Mouse (Mus musculus) NIH3T3 (cell line): ENCODE results near the gene Rad1.
A peak's percentile ranks its signal among the peaks of the same experiment; 100 is the strongest.
"Not testable (repeated sequence)": the region's sequence is repeated elsewhere in the genome, so short reads cannot be mapped to it uniquely, and the experiment has no call there.

Experiments used
- DNase-seq: peaks from one replicate; pipeline ENCODE4 v3.0.0-alpha.2; 2012; ENCODE audit warnings: low read depth

The Rad1 gene

DNA sequence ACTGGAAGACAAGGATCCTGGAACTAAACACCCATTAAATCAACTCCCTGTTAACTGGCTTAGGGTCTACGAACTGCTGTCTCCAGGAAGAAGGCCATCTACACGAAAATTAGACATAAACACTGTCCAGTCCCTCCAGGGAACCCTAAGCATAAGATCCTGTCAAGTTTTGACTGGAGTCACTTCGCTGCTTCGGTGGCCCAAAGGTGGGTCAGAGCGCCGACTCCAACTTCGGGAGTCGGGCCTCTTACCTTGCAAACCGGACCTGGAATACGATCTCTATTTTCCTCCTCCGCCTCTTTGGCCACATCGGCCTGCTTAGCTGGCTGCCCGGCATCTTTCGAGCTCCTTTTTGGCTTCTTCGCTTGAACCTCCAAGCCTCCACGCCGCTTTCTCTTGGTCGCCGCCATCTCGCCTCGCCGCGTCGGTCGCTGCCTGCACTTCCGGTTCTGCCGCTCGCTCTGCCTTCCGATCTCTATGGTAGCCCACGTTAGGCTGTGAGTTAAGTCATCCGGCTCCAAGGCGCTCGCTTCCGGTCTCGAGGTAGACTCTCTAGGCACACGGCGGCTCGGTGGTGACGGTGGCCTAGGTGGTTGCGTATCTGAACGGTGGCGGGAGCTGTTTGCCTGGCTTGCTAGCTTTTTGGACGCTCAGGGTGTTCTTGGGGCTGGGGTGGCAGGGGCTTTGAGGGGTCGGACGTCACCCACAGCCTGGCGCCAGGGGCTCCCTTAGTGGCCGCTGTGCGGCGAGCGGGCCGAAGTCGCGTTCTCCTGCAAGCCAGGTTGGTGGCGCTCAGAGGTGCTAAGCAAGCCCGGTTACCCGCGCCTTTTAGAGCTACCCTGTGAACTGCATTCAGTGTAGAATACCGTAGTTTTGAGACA, at the start of gene Rad1, which contains the start of gene Brix1:
Gene Rad1 (plus strand): TSS at position 535 of the 881 bp plus-strand sequence.
Gene Brix1 (minus strand): TSS at position 464 of the 881 bp plus-strand sequence.
- peak; percentile 97 for DNase-seq

DNA sequence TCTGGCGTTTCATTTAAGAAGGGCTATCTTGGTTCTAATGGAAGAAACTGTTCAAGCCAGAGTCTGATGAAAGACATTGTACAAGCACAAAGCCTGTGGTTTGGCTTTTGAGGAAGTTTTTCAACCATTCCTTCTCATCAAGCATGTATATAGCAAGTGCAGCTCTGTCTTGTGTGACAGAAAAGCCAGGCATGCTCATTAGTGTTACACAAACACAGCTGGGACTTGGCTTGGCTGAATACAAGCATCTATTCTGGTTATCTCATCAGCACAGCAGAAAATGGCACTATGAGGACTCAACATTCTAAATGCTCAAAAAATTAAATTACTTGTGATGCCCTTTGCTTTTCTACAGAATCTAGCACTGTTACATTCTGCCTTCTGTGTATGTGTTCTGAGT, 48.9 kb upstream of the Rad1 start:
- DNase-seq, result no peak

GRCm38 (mm10) chr15:10439963-10440362, 45.9 kb upstream of the Rad1 start:
- DNase-seq, result peak; percentile 45

- no peak for DNase-seq
Measured at GRCm38 (mm10) chr15:10441493-10441892, 44.3 kb upstream of the Rad1 start.

- DNase-seq, result peak; percentile 27
Measured at GRCm38 (mm10) chr15:10442275-10442674, 43.5 kb upstream of the Rad1 start.

GRCm38 (mm10) chr15:10447102-10447501, 38.7 kb upstream of the Rad1 start:
- no peak for DNase-seq

DNA sequence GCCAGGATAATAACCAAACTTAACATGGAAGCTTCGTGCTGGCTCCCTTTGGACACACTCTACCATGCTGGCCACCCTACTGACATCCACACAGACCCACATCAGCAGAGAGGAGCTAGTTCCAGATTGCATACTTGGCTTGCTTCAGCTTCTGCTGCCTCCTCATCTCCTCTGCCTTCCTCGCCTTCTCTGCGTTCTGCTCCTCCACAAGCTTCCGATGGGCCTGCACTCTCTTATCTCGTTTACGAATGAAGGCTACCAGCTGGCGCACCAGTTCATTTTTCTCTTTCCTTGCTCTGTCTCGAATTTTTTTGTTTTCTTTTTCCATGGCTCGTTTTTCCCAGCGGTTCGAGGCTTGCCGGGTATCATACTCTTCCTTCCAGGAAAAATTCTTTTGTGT, 24.8 kb upstream of the Rad1 start:
- no peak for DNase-seq

DNA sequence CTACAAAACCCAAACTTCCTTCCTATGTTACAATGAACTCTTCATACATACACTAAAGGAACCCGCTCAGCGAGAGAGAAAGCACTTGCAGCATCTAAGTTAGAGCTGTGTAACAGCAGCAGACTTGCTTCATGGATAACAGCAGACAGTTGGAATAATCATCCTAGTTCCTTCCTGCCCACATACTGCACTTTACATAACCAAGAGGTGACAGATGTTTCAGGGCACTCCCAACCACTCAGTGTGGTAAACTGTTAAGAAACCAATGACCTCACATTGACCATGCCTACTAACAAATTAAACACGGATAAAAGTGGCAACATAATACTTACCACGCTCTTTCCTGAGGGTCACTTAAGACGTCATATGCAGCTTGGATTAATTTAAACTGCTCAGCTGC, 22.3 kb upstream of the Rad1 start:
- DNase-seq, result no peak

GRCm38 (mm10) chr15:10464678-10465077, 21.1 kb upstream of the Rad1 start:
- no peak for DNase-seq

- DNase-seq, result no peak
Measured at GRCm38 (mm10) chr15:10468761-10469160, 17.1 kb upstream of the Rad1 start.

DNA sequence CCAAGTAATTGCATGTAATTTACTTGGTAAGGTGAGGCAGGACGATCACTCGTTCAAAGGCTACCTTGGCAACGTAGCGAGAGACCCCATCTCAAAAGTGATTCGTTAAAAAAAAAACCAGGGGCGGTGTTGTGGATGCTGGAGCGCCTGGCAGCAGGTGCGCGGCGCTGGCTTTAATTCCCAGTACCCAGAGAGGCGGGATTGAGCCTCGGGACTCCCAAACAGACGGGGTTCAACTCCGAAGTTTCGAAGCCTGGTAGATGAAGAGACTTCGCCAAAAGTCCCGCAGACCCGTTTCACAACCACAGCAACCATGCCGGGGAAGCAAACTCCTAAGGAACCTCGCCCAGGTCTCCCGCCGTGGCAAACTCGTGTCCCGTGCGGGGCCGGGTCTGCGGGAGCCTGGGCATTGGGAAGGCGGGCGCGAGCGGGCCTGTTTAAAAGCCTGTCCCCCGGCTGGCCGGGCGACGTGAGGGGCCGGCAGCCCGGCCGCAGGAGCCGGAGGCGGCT, 16.1 kb upstream of the Rad1 start:
- no peak for DNase-seq

DNA sequence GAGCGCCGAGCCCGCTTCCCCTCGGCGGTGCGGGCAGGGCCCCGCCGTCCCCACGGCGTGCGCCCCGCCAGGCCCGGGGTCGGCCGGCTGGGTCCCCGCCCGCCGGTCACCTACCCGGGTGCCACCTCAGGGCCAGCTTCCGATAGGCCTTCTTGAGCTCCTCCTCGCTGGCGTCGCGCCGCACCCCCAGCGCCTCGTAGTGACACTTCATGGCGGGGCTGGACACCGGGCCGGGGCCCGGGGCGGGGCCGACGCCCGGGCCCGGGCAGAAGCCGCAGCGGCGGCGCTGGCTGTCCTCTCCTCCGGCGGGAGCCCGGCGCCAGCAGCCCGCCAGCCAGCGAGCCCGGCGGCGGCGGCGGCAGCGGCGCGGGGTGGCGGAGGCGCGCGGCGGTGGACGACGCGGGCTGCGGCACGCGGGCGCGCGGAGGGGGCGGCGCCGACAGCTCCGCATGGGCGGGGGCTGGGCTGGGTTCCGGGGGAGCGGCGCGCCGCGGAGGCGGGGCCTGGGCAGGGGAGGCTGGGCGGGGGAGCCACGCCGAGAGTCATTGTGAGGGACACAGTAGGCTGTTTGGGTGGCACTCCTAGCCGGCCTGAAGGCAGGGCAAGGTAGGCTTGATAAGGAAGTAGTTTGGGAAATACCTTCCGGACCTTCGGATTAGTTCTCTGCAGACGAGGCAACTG, 15.5 kb upstream of the Rad1 start, which contains the start of gene Dnajc21:
Gene Dnajc21 (minus strand): TSS at position 366 of the 681 bp plus-strand sequence.
- peak; percentile 88 for DNase-seq

DNA sequence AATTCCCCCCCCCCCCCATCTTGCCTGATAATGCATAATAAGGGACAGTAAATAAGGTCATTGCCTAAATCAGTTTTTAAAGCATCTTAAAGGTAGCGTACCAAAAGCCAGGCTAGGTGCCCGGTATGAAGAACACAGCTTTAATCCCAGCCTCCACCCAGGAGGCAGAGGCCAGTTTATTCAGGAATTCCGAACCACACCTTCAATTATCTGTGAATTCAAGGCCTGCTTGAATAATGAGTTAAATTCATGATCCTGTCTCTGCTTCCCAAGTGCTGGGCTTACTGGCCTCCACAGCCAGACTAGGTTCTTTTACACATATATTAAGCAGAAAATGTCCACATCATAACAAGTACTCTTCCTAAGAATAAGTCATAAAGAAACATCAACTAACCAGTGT, 14.9 kb upstream of the Rad1 start:
- DNase-seq, result peak; percentile 17

- no peak for DNase-seq
Measured at GRCm38 (mm10) chr15:10486365-10486839, 584 bp downstream of the Rad1 start.

DNA sequence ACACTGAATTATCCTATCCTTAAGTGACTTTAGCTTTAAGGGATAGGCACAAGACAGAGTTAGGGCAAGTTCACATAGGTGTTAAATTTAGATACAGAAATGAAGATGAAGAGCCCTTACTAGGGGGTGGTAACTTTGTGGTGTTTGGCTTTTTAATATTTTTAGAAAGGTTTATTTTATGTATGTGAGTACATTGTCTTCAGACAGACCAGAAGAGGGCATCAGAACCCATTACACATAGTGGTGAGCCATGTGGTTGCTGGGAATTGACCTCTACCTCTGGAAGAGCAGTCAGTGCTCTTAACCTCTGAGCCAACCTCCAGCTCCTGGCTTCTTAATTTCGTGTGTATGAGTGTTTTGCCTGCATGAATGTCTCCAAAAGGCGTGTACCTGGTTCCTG, 1.4 kb downstream of the Rad1 start:
- peak; percentile 26 for DNase-seq

GRCm38 (mm10) chr15:10490101-10490500, 4.3 kb downstream of the Rad1 start:
- no peak for DNase-seq

- DNase-seq, result no peak
Measured at GRCm38 (mm10) chr15:10495944-10496343, 10.1 kb downstream of the Rad1 start.

DNA sequence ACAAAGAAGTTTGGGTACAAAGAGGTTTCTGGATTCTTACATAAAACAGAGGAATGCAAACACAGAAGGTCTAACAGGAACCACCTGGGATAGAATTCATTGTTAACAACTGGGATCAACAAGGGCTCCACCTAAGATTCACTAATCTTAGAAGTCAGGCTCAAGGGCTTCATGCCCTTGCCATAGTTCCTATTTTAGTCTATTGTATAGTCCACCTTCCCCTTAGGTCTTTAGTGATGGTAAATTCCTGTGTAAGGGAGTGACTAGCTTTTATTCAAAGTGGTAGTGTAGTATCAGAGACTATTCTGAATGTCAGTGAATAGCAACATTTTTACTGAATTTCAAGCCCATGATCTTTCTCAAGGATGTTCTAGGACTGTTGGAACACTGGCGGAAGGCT, 10.9 kb downstream of the Rad1 start:
- not testable (repeated sequence) for DNase-seq

DNA sequence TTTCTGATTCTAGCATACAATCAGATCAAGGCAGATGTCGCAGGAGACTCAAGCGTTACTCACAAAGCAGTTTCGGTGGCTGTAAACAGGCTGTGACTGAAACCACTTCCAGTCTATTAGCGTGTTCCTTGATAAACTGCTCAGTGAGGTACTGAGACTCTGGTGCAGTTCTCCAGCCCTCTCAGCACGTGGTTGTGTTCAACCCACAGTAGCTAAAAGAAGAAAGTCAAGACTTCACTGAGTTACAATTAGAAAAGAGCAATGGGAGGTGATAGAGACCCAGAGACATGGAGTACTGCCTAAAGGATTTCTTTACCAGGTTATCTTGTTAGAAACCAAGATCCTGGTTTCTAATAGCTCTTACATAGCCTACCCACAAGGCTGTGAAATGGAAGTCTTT, 13.8 kb downstream of the Rad1 start:
- DNase-seq, result no peak

GRCm38 (mm10) chr15:10500035-10500434, 14.2 kb downstream of the Rad1 start:
- DNase-seq, result no peak

DNA sequence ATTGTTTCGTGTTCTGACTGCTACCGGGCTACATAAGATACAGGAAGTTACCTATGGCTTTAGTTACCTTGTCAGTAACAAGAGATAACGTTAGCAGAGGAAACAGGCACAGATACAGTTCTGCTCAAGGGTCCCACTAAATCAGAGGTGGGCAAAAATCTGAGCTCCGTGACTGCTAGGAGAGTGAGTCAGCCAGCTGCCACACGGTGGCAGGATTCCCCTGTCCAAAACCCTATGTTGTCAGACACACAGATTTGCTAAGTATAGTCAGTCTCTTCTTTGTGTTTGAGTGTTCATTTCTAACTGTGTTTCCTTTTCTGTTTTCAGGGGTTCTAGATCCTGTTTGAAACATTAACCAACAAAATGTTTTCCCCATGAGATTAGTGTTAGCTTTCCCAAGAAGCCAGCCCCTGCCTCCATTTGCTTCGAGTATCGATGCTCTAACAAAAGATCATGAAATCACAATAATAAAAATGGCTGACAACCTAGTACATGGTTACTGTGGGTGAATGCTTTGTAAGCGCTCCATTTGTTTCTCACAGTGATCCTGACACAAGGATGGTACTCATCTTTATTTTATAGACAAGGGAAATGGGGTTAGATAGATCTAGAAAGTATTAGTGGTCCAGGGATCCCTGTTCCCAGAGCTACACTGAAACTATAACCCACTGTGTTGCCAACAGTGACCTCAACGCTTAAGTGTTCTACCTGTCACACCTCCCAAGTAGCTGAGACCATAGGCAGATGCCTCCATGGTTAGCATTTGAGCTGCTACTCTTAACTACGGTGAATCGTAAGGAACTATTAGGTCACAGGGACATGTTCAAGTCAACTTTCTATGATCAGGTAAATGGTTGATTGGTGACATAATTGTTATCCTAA, 15.3 kb downstream of the Rad1 start:
- DNase-seq, result peak; percentile 86

- peak; percentile 57 for DNase-seq
Measured at GRCm38 (mm10) chr15:10506099-10506498, 20.3 kb downstream of the Rad1 start.
